Mouse (Mus musculus): ENCODE results near the gene Zbtb38.

Gene Zbtb38

GRCm38 (mm10) chr9:96752603-96753114 is at the start of gene Zbtb38:
Gene Zbtb38 (minus strand): TSS chr9:96752831.
- no peak for DNase-seq

GRCm38 (mm10) chr9:96800131-96800825 is 47.6 kb upstream of the Zbtb38 start:
- DNase-seq, result no peak

GRCm38 (mm10) chr9:96797311-96797710 is 44.7 kb upstream of the Zbtb38 start:
- DNase-seq, result no peak

- no peak for DNase-seq
Measured at GRCm38 (mm10) chr9:96795399-96795928, 42.8 kb upstream of the Zbtb38 start.

GRCm38 (mm10) chr9:96794601-96795000 is 42.0 kb upstream of the Zbtb38 start:
- no peak for DNase-seq

GRCm38 (mm10) chr9:96792543-96792942 is 39.9 kb upstream of the Zbtb38 start:
- DNase-seq, result no peak

- no peak for DNase-seq
Measured at GRCm38 (mm10) chr9:96790389-96791007, 37.9 kb upstream of the Zbtb38 start.

- DNase-seq, result no peak
Measured at GRCm38 (mm10) chr9:96789906-96790305, 37.3 kb upstream of the Zbtb38 start.

GRCm38 (mm10) chr9:96787797-96788196 is 35.2 kb upstream of the Zbtb38 start:
- no peak for DNase-seq

- DNase-seq, result no peak
Measured at GRCm38 (mm10) chr9:96785871-96786342, 33.3 kb upstream of the Zbtb38 start.

- peak in 1 of 2 experiments; percentile 28 for DNase-seq
Measured at GRCm38 (mm10) chr9:96785187-96785586, 32.6 kb upstream of the Zbtb38 start.

GRCm38 (mm10) chr9:96783667-96784066 is 31.0 kb upstream of the Zbtb38 start:
- DNase-seq, result no peak

GRCm38 (mm10) chr9:96783258-96783657 is 30.6 kb upstream of the Zbtb38 start:
- DNase-seq, result no peak

- DNase-seq, result no peak
Measured at GRCm38 (mm10) chr9:96782062-96782461, 29.4 kb upstream of the Zbtb38 start.

- DNase-seq, result no peak
Measured at GRCm38 (mm10) chr9:96773146-96773545, 20.5 kb upstream of the Zbtb38 start.

GRCm38 (mm10) chr9:96770443-96770842 is 17.8 kb upstream of the Zbtb38 start:
- DNase-seq, result no peak

GRCm38 (mm10) chr9:96769651-96770050 is 17.0 kb upstream of the Zbtb38 start:
- DNase-seq, result no peak

- DNase-seq, result no peak
Measured at GRCm38 (mm10) chr9:96767874-96768273, 15.2 kb upstream of the Zbtb38 start.

- DNase-seq, result no peak
Measured at GRCm38 (mm10) chr9:96766078-96766477, 13.4 kb upstream of the Zbtb38 start.

GRCm38 (mm10) chr9:96765410-96765809 is 12.8 kb upstream of the Zbtb38 start:
- DNase-seq, result no peak

- no peak for DNase-seq
Measured at GRCm38 (mm10) chr9:96763847-96764631, 11.4 kb upstream of the Zbtb38 start.

GRCm38 (mm10) chr9:96763025-96763424 is 10.4 kb upstream of the Zbtb38 start:
- no peak for DNase-seq

All from thymus, adult 18-20 months (tissue).